Mouse (Mus musculus) cerebellum, adult 9-10 months (tissue): ENCODE results near the gene Fibin.

Experiments used
- DNase-seq: peaks from one replicate; pipeline ENCODE4 v3.0.0; 2022

Gene Fibin

DNA sequence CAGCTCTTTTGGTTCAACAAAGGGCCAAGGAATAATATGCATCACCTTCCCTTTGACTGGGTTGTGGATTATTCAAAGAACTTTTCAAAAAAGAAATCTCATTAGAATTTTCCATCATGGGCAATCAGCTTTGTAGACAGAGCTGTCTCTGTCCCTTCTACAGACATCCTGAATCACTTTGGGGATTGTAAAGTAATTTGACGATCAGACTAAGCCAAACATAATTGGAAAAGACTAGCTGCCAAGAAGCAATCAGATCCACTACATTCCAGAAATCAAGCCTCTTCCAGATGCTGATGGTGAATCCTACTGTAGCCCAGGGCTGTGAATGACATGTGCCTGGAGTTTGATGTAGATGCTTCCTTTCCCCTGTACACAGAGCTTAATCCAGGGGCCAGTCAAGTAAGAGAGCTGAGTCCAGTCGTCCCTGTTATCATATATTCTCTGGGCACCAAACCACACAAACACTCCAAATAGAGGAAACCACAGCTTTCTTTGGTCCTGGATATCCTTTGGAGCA is 49.6 kb downstream of the Fibin start:
- DNase-seq = no peak
